Mouse (Mus musculus) CD8-positive naive resting alpha-beta T cell, adult 57 days (primary cell): ENCODE measurements around the gene Capza1. TPM values are rescaled to one million over a fixed set of nuclear protein-coding genes. Genes with fewer than 3 reads are reported as not detected.

Experiments used
- total RNA-seq: library from RNA; stranded (reverse); gene quantifications from one replicate; pipeline ENCODE4 v1.2.4, GENCODE M21; 2023

Capza1 gene
- total RNA-seq, result 176 TPM

GRCm38 (mm10) chr3:104863786-104864650 is at the start of gene Capza1, which contains the start of gene St7l:
TSS of gene Capza1 (minus strand) at chr3:104864505.
TSS of gene St7l (plus strand) at chr3:104864005.

GRCm38 (mm10) chr3:104817991-104818748 is 46.1 kb downstream of the Capza1 start, which contains the start of gene Mov10:
TSS of gene Mov10 (minus strand) at chr3:104818563.

GRCm38 (mm10) chr3:104788075-104788474 is 76.2 kb downstream of the Capza1 start, which contains the start of gene Rhoc:
TSS of gene Rhoc (plus strand) at chr3:104788375.

GRCm38 (mm10) chr3:104781471-104781903 is 82.8 kb downstream of the Capza1 start, which contains the start of gene Fam19a3:
TSS of gene Fam19a3 (minus strand) at chr3:104781840.

GRCm38 (mm10) chr3:104780561-104781420 is 83.5 kb downstream of the Capza1 start, which contains the start of gene Ppm1j:
TSS of gene Ppm1j (plus strand) at chr3:104781056.

Other genes with a start within 250 kb of the Capza1 start
- gene Slc16a1, start 225.8 kb downstream of the Capza1 start, total RNA-seq, result 54.3 TPM
- 3.0 TPM for gene Ppm1j, start 83.4 kb downstream of the Capza1 start, total RNA-seq
- gene Fam19a3, start 82.7 kb downstream of the Capza1 start, total RNA-seq, result not detected
- gene Rhoc, start 76.1 kb downstream of the Capza1 start, total RNA-seq, result 0.73 TPM
- 36.7 TPM for gene Mov10, start 45.9 kb downstream of the Capza1 start, total RNA-seq
- gene St7l, start 500 bp downstream of the Capza1 start, total RNA-seq, result 25.7 TPM
- not detected for gene Wnt2b, start 97.4 kb upstream of the Capza1 start, total RNA-seq
- 0.43 TPM for gene Cttnbp2nl, start 188.6 kb upstream of the Capza1 start, total RNA-seq
- gene 4930564D02Rik, start 202.3 kb upstream of the Capza1 start, total RNA-seq, result not detected